In genomic region chr12:82905773-82906172, GRCm38 (mm10) we compare ENCODE assay signal across 20 mouse cellular contexts.
DNase-seq lines count a peak whose midpoint lies in the region; ATAC-seq and TF ChIP-seq lines count a peak whose summit lies in the region.
"Had no signal": no experiment of that assay in that cellular context is flagged by ENCODE, and none has a peak within 500 bp of the region (broad histone marks: within the 10 kb centered on the region; RNA-seq: fewer than 3 reads in every experiment).

No protein-coding gene starts in this region.

- no peak overlapping the region for H3K27ac ChIP-seq in midbrain, postnatal 0 days (ENCODE audit: low read depth, low read length)
- H3K27ac ChIP-seq in midbrain, embryonic 10.5 days (replicated peaks) = no peak overlapping the region
- H3K27ac ChIP-seq in thymus, adult 2 months (ENCODE audit: control insufficient read depth, insufficient read depth, low read length) = no peak overlapping the region
- H3K27ac ChIP-seq: kidney, postnatal 0 days; midbrain, embryonic 13.5 days had no signal

- no peaks in the 10 kb centered on the region for H3K36me3 ChIP-seq in midbrain, postnatal 0 days (ENCODE audit: insufficient read depth, low read length)
- H3K36me3 ChIP-seq in midbrain, embryonic 10.5 days = no peaks in the 10 kb centered on the region
- no peaks in the 10 kb centered on the region for H3K36me3 ChIP-seq in thymus, adult 2 months (ENCODE audit: control insufficient read depth, insufficient read depth, low read length)
- H3K36me3 ChIP-seq: limb, embryonic 13.5 days; midbrain, embryonic 13.5 days had no signal

- H3K9ac ChIP-seq in midbrain, postnatal 0 days (replicated peaks; ENCODE audit: low read length, poor library complexity, severe bottlenecking) = no peak overlapping the region
- H3K9ac ChIP-seq: liver, postnatal 0 days; midbrain, embryonic 13.5 days had no signal

- no peaks in the 10 kb centered on the region for H3K9me3 ChIP-seq in midbrain, postnatal 0 days (ENCODE audit: low read length)
- H3K9me3 ChIP-seq in midbrain, embryonic 10.5 days (replicated peaks) = no peaks in the 10 kb centered on the region
- H3K9me3 ChIP-seq: midbrain, embryonic 13.5 days had no signal

- TF ChIP-seq CTCF in midbrain, postnatal 0 days (IDR thresholded peaks at IDR 0.05) = no peak
- TF ChIP-seq CTCF in thymus, adult 2 months (IDR thresholded peaks at IDR 0.05; ENCODE audit: borderline replicate concordance, control insufficient read depth, extremely low read depth, insufficient read depth, low read length, poor library complexity) = no peak

- H3K27me3 ChIP-seq in midbrain, postnatal 0 days (ENCODE audit: insufficient read depth, low read length) = no peaks in the 10 kb centered on the region
- no peaks in the 10 kb centered on the region for H3K27me3 ChIP-seq in midbrain, embryonic 10.5 days (ENCODE audit: low read depth, poor library complexity, severe bottlenecking)
- H3K27me3 ChIP-seq in thymus, adult 2 months (ENCODE audit: control insufficient read depth, insufficient read depth, low read length) = no peaks in the 10 kb centered on the region
- H3K27me3 ChIP-seq: midbrain, embryonic 13.5 days; Patski had no signal

- no peak for TF ChIP-seq POLR2A in thymus, adult 2 months (IDR thresholded peaks at IDR 0.05; ENCODE audit: control insufficient read depth, extremely low read depth, insufficient read depth, low read length, poor library complexity)

- ATAC-seq in frontal cortex, adult (ENCODE audit: low TSS enrichment) = peak; percentile 98
- no peak for ATAC-seq in midbrain, postnatal 0 days (ENCODE audit: low FRiP score)
- ATAC-seq: liver, postnatal 0 days; midbrain, embryonic 13.5 days; Patski had no signal

- DNase-seq in frontal cortex, postnatal 25 days (ENCODE audit: low spot score in 2 of 2) = no peak
- DNase-seq in midbrain, postnatal 0 days (ENCODE audit: low spot score) = peak; percentile 59
- DNase-seq in midbrain, embryonic 10.5 days (ENCODE audit: low spot score) = no peak
- DNase-seq in left cerebral cortex, postnatal 36 days (ENCODE audit: low spot score in 2 of 2) = peak; percentile 31 to 49
- DNase-seq in telencephalon, adult 2 months (ENCODE audit: low read depth, low spot score) = peak; percentile 83
- DNase-seq in heart, adult 18-20 months = no peak
- no peak for DNase-seq in thymus, adult 2 months
- DNase-seq: B cell, adult 2 months; cerebellum, adult 2 months; gastrocnemius, postnatal 10 days; liver, postnatal 0 days; lung, postnatal 4 days; thymus, postnatal 14 days had no signal

- no peak overlapping the region for H3K4me3 ChIP-seq in midbrain, postnatal 0 days (ENCODE audit: low read depth, low read length)
- H3K4me3 ChIP-seq in midbrain, embryonic 10.5 days = no peak overlapping the region
- H3K4me3 ChIP-seq in thymus, adult 2 months (ENCODE audit: control insufficient read depth, insufficient read depth, low read length) = no peak overlapping the region
- H3K4me3 ChIP-seq: erythroblast, embryonic 14.5 days; limb, embryonic 13.5 days; midbrain, embryonic 13.5 days had no signal

- no peak overlapping the region for H3K4me2 ChIP-seq in midbrain, postnatal 0 days (ENCODE audit: low read depth, low read length, poor library complexity, severe bottlenecking)
- H3K4me2 ChIP-seq: heart, embryonic 11.5 days; midbrain, embryonic 13.5 days had no signal

- intact Hi-C loops in left cerebral cortex, postnatal 36 days (cut with DNase I) = no loop called here

- H3K4me1 ChIP-seq in midbrain, postnatal 0 days (ENCODE audit: insufficient read depth, low read length) = no peaks in the 10 kb centered on the region
- no peaks in the 10 kb centered on the region for H3K4me1 ChIP-seq in midbrain, embryonic 10.5 days
- no peaks in the 10 kb centered on the region for H3K4me1 ChIP-seq in thymus, adult 2 months (replicated peaks; ENCODE audit: control insufficient read depth, insufficient read depth, low read length)
- H3K4me1 ChIP-seq: midbrain, embryonic 13.5 days had no signal

- 39% methylated on average over 1 of the region's 1 CpGs for WGBS in midbrain, postnatal 0 days
- WGBS in midbrain, embryonic 10.5 days = 70% methylated on average over 1 of the region's 1 CpGs
- 81% methylated on average over 1 of the region's 1 CpGs for WGBS in thymus, adult 2 months

Comparison
In these comparisons a context has a peak if more than half of its experiments do, and no peak if none do; other contexts are left out.
1. DNase-seq: peak in midbrain, postnatal 0 days (single experiment), left cerebral cortex, postnatal 36 days (2 of 2) and telencephalon, adult 2 months (single experiment); none in frontal cortex, postnatal 25 days (0 of 2), midbrain, embryonic 10.5 days (single experiment), heart, adult 18-20 months (0 of 2) and thymus, adult 2 months (single experiment).